Mouse (Mus musculus) embryonic fibroblast, embryonic 13.5 days (primary cell): ENCODE data around the gene Skiv2l.

Experiments used
- CTCF ChIP-seq: IDR thresholded peaks from 2 replicates; pipeline ENCODE4 v1.5.1; 2011; ENCODE audit warnings: mild to moderate bottlenecking, control low read depth, low read length, moderate library complexity, borderline replicate concordance; ENCODE audit not compliant: insufficient read depth
- POLR2A ChIP-seq: IDR thresholded peaks from 2 replicates; pipeline ENCODE4 v1.6.1; 2011; ENCODE audit warnings: low read depth, mild to moderate bottlenecking, control low read depth, low read length, moderate library complexity

- TF ChIP-seq CTCF (no peak), POLR2A (no peak)
Measured at GRCm38 (mm10) chr17:34837464-34838324, 12.3 kb downstream of the Skiv2l start.
